Mouse (Mus musculus) kidney, postnatal 25 days (tissue): Measurements from ENCODE around the gene Apela.

Source experiments
- DNase-seq, 2 experiments: peaks; one replicate each; pipeline ENCODE4 v3.0.0; 2021; ENCODE audit warnings: mixed read lengths in 2 of 2

Gene Apela

DNA sequence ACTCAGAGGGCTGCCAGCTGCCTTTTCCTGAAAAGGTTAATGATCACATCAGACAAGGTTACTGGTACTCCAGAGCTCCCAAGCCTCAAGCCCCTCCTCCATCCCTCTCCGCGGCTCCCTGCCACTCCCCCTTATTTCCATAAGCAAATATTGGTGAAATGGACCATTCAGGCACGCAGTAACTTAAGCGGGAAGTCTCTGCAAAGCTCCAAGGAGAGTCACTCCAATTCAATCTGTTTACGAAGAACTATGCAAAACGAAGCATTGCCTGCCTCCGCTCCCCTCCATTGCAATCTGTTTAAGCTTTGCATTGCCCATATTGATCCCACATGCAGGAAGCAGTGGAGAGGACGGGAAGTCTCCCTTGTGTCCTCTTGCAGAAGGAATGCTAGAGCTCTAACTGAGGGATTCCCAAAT lies at the start of gene Apela:
TSS of gene Apela (minus strand) at position 220 of the 417 bp plus-strand sequence.
- peak; percentile 61 to 83 for DNase-seq

DNA sequence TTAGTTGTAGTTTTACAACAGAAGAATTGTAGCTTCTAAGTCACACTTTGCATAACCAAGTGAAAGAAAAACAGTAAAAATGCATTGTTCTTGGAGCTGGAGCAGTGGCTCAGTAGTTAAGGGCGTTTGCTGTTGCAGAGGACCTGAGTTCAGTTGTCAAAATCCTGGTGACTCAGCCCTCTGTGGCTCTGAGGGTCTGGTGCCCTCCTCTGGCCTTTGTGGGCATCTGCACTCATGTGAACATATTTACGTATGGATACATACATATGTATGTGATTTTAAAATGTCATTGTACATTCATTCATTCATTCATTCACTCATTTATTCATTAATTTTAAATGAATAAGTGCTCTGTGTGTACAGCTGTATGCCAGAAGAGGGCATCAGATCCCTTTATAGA lies 48.5 kb upstream of the Apela start:
- DNase-seq = no peak

DNA sequence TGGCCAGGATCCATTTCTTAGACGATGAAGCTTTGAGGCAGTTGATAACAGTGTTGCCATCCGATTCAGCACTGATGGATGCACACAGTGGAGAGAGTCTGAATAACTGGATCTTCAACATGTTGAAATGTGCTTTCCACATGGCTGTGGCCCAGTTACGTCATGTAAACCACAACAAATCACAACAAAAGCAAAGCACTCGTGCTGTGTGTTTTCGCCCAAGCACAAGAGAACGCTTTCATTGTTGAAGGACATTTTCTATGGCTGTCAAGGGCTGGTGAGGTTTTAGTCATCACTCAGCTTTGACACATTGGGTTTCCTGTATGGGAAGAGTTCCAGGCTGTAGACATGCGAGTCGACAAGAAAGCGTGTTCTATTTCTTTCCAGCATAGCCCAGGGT lies 43.6 kb upstream of the Apela start:
- DNase-seq = no peak

DNA sequence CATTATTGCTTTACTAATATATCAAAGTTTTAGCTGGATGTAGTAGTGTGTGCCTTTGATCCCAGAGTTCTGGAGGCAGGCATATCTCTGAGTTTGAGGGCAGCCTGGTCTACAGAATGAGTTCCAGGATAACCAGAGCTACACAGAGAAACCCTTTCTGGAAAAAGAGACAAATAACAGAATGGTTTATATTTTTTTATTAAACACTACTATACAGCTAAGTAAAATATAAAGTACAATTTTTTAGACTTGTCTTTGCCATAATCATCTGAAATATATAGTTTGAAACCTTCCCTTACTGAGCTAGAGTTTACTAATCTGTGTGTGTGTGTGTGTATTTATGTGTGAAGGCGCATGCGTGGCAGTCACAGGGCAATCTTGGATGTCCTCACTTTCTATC lies 37.6 kb upstream of the Apela start, which contains the start of gene Gm10663:
TSS of gene Gm10663 (plus strand) at position 301 of the 400 bp plus-strand sequence.
- no peak for DNase-seq

DNA sequence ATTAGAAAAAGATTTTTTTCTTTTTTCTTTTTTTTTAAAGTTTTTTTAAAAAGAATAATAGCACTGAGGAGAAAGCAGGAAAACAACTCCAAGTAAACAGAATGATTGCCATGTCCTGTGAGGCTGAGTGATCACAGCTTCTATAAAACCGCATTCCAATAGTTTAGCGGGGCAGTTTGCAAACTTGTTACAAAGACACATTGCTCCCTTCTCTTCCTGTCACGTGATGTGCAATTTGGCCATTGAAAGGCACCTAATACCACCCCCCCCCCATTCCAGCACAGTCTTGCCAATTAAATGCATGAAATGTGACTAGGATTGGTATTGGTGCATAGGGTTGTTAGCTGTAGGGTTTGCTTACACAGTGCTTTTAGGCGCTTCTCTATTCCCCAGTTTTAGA lies 33.9 kb upstream of the Apela start:
- DNase-seq = no peak

DNA sequence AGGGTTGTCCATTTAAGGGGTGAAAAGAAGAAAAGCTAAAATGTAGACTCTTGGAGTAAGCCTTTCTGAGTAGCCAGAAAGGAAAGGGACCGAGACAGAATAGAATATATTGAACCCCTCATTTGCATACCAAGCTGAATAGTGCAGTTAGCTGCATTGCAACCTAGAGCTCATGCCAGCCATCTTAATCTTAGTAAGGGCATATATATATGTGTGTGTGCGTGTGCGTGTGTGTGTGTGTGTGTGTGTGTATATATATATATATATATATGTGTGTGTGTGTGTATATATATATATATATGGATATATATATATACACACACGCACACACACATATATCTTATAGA lies 31.3 kb upstream of the Apela start:
- no peak for DNase-seq

DNA sequence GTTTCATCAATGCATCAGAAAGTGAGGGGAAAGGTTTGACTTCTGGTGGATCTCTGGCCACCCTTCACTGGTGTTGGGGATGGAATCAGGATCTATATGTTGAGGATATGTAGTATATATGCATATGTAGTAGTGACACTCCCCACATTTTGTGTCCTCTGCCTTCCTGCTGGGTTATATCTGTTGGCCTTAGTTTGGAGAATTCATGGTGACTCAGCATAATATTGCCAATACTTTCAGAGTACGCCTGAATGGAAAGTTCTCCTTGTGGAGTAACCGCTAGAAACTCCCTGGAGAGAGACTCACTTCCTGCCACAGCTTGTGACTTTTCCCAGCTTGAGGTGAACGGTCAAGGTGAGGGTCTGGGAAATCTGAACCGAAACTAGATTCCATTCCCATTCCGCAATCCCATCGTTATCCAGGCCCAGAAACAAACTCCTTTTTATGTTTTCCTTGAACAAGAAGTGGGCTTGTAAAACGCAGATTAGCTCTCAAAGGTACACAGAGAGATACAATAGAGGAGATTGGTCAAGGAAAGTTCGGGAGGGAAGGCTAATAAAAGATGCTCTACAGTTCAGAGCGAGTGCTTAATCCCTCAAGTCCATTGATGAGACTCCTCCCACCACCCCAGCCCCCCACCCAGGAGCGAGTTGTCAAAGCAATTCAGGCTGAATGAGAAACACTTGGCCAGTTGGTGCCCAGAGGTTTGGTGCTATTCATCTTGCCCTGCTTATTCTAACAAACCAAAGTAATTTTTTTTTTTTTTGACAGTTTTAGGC lies 30.7 kb upstream of the Apela start:
- no peak for DNase-seq

DNA sequence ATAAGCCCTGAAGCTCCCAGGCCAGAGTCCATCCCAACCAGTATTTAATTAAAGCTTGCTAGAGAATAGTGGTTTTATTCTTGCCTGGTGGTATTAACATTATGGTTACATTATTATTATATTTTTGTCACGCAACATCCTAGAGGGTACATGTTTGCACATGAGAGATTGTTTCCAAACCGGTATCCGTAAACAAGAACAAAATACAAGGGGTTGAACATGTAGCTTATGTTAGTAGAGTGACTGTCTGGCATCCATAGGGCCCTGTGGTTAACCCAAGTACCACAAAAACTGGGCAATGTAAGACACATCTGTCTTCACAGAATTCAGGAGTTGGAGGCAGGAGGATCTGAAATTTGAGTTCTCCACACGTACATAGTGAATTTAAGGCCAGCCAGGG lies 29.9 kb upstream of the Apela start:
- DNase-seq = no peak

DNA sequence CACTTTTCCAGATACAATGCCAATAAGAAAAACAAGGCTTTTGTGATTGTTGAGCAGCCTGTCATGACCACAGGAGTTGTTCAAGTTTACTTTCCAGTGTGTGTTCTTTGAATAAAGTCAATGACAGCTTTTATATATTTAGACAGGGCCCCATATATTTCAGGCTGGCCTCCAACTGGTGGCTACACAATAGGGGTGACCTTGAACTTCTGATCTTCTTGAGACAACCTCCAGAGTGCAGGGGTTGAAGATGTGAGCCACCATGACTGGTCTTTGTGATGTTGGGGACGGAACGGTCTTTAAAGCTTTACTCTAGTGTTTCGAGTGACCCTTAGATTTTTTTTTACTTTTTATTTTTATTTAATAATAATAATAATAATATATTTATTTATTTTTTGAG lies 28.5 kb upstream of the Apela start:
- no peak for DNase-seq

DNA sequence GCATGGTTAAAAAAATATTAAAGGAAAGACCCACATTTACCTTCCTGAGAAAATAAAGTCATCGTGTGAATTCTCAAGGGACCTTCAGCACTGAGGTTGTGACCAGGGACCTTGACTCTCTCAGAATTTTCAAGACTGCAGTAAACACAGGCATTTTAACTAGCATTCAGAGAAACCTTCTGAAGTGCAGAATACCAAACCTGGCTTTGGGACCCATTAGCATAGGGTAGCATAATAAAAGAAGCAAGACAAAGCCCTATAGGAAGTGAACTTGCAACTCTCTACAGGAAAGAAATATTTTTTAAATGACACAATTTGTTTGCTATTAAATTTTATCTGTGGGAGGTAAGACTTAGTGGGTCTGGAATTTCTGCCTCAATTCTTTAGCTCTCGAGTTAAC lies 26.9 kb upstream of the Apela start:
- no peak for DNase-seq

DNA sequence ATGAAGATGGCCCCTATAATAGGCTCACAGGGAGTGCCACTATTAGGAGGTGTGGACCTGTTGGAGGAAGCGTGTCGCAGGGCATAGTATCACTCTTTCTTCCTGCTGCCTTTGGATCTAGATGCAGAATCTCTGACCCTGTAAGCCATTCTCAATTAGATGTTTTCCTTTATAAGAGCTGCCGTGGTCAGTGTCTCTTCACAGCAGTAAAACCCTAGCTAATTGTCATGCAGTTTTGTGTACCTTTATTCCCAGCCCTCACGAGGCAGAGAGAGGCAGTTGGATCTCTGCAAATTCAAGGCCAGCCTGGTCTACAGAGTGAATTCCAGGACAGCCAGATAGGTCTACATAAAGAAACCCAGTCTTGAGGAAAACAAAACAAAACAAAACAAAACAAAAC lies 25.1 kb upstream of the Apela start:
- no peak for DNase-seq

DNA sequence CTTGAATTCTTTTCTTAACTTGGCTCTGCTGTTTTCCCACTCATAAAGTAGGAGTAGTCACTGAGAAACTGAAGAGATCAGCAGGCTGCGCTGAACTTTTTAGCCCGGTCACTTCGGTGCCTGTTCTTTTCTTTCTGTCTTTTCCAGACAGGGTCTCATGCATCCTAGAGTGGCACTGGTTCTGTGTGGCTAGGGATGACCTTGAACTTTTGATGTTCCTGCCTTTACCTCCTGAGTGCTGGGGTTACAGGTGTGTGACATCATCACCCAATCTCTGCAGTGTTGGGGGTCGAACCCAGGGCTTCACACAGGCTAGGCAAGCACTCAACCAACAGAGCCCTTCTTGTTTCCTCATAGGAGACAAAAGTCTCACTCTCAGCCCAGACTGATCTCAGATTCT lies 19.6 kb upstream of the Apela start:
- no peak for DNase-seq

DNA sequence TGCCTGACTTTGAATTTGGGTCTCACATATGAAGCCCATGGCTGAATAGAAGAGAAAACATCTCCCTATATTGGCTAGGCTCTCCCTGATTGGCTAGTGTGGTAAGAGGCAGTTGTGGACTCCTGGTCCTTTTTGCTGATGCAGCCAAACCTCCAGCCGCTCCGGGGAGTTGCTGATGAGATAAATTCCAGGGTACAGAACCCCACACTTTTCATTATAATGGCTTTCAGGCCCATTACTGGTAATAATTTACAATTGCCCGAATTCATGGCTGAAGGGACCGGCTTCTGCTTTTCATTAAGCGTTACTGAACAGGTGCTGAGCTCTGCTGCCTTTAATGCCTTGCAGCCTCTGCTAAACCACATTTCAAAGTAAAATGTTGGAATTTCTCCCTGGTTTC lies 16.8 kb upstream of the Apela start:
- no peak for DNase-seq

DNA sequence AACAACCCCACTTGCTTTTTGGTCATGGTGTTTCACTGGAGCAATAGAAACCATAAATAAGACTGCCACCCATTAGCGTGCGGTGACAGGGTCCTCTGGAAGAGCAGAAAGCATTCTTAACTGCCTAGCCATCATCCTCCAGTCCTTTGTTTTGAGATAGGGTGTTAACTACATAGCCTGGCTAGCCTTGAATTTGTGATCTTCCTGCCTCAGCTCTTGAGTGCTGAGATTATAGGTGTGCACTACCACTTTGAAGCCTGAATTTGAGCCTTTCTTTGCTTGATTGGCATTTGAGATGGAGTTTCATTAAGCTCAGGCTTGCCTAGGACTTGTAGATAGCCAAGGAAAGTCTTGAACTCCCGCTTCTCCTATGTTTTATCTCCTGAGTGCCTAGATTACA lies 16.4 kb upstream of the Apela start:
- no peak for DNase-seq

DNA sequence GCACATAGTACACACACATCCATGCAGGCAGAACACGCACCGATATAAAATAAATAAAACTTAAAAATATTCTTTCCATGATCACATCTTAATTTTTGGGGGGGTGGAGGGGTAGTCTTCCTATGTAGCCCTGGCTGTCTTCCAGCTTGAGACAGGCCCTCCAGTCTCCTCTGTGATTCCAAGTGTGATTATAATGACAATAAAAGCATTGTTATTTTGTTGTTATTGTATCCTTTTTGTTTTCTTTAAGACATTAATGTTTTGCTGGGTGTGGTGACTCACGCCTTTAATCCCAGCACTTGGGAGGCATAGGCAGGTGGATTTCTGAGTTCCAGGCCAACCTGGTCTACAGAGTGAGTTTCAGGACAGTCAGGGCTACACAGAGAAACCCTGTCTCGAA lies 10.7 kb upstream of the Apela start:
- DNase-seq = no peak

DNA sequence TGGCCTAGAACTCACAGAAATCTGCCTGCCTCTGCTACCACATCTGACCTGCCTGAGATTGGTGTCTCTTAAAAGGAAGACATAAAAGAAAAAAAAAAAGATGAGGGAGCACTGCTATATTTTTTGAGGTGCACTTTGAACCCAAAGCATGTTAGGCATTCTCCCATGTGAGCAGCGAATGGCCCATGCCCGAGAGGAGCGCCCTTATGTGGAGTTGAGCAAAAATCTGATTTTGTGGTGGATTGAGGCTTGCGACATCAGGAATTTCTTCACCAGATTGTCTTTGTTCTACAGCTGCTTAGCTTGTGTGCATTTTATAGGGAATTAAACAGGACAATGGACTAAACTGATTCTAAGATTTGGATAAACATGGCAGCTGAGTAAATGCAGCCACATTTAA lies 10.1 kb upstream of the Apela start:
- DNase-seq = no peak

DNA sequence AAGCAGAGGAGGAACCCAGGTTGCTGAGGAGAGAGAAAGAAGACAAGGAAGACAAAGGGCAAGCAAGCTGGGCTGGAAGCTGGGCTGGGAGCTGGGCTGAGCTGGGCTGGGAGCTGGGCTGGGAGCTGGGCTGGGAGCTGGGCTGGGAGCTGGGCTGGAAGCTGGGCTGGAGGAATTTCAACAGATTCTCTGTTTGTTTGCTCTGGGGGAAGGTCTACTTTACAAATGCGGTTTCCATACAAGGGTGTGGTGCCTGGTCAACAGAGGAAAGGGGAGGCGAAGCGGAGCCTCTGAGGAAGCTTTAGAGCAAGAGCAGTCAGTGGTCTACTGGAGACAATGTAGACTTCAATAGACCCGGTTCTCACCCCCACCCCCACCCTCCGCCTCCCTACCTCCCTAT lies 9.4 kb upstream of the Apela start:
- DNase-seq = no peak

DNA sequence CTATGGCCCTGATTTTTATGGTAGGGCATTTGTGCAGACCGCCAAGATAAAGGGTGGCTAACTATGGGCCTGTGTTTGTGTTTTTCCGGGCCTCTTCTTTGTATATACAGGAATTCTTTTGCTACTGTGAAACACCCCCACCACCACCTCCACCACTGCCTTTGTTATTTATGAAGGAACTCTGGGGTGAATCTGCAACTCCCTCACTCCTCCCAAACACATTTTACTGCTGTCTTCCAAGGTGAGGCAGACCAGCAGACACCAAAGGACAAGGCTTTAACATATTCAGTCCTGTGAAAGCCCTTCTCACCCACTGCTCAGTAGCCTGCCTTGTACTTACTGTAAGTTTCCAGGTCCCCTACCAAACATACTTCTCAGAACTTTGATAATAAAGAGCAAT lies 3.0 kb downstream of the Apela start:
- DNase-seq = no peak

DNA sequence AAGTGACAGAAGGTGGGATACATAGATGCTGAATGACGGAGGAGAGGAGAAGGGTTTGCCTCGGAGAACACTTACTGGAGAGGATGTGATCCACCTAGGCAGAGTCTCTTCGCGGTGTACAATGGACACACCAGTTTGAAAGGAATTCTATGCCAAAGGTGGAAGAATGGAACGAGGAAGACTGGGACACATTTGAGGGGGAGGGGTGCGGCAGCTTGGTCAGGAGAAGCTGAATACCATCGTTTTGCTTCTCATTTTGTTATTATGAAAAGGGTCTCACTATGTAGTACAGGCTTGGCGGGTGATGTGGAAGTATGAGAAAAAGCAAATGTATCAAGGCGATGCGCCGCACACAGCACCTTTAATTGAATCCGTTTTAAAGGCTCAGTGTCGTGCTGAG lies 4.1 kb downstream of the Apela start:
- no peak for DNase-seq

DNA sequence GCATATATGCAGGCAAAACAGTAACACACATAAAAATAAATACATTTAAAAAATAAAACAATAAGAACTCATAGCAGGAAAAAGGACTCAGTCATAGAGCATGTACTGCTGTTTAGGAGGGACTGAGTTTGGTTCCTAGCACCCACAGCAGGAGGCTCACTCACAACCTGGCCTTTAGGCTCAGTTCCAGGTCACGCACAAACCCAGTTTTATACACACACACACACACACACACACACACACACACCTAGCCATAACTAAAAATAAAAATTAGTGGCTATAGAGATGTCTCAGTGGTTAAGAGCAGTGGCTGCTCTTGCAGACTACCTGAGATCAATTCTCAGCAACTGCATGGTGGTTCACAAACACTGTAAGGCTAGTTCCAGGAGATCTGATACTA lies 5.0 kb downstream of the Apela start:
- DNase-seq = no peak

DNA sequence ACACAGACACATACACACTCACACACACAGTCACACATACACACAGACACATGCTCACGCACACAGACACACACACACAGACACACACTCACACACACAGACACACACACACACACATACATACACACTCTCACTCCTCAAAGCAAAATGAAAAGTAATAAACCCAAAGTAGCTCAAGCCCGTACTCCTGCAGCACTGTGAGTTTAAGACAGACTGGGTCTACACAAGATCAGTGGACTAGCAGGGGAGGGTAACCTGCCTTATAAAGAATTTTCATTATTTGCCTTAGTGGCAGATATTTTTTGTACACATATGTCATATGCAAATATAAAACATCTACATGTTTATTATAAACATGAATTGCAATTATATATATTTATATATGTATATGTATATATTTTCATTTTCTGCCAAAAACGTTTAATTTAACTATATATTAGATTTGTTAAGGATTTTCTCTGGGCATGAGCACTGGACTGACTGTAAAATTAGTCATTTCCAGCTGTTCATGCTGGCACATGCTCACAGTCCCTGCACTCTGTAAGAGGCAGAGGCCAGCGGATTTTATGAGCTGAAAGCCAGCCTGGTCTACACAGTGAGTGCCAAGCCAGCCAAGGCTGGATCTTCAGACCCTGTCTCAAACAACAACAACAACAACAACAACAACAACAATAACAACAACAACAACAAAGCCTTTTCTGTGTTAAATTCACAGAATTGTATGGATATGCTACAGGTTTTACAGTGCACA lies 6.2 kb downstream of the Apela start:
- DNase-seq = no peak

DNA sequence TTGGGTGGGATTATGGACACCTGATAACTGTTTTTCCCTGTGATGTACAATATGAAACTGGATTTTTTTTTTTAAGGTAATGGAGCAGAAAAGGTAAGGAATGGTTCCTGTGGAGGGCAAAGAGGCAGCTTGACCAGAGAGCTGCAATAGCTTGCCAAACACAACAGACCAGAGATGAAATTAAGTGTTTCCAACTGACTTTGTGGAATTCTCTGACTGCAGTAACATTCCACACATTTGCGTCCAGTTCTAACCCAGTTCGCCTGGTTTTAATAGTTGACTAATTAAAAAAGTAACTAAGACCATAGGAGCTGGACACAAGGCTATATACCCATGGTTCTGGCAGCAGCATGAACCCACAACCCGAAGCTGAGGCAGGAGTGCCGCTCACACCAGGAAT lies 7.4 kb downstream of the Apela start:
- no peak for DNase-seq

DNA sequence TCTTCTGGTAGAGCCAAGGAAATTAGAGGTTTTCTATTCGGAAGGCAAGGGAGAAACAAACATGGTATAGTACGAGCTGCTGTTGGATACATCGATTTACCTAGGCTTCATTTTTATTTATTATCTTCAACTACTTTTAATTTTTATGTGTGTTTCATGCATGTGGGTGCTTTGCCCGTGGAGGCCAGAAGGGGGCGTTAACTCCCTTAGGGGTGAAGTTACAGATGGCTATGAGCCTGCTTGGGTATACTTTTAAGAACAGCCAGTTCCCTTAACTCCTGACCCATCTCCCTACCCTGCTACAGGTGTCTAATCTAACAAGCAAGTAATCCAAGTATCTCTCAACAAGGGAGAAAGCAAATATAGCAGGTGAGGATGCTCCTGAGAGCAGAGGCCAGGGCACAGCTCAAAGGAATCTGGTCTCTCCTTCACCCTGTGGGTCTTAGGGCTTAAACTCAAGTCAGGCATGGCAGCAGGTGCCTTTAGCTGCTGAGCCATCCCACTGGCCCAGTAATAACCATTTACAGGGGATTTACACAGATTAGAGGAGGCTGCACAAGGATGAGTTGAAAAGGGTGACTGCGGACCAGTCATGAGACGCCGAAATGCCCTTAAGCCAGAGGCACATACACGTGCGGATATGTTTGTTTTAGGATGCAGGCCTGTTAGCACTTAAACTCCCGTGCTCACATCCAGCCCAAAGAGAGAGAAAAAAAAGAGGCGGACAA lies 8.0 kb downstream of the Apela start:
- no peak for DNase-seq

DNA sequence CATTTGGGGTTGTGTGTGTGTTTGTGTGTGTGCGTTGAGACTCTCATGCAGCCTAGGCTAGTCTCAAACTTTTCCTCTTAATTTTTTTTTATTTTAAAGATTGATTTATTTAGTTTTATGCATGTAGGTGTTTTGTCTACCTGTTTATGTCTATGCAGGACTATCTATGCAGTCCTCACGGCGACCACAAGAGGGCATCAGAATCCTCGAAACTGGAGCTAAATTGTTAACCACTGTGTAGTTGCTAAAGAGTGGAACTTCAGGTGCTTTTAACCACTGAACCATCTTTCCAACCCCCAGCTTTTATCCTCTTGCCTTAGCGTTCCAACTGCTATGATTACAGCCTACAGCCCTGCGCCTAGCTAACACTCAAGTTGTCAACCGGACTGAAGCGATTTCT lies 14.7 kb downstream of the Apela start:
- peak; percentile 60 to 86 for DNase-seq
